Mouse (Mus musculus) cortical plate, adult 2 months (tissue): ENCODE results near the gene Abca8b.

ENCODE experiments used
- CTCF ChIP-seq: fragments of 200-500 bp; IDR thresholded peaks from 2 replicates; pipeline ENCODE4 v1.5.1; 2011; ENCODE audit warnings: mild to moderate bottlenecking, control low read depth, low read length; ENCODE audit not compliant: insufficient read depth; ENCODE audit errors: extremely low read depth
- POLR2A ChIP-seq: fragments of 200-500 bp; IDR thresholded peaks from 2 replicates; pipeline ENCODE4 v1.6.1; 2011; ENCODE audit warnings: mild to moderate bottlenecking, low read length, control low read depth; ENCODE audit not compliant: insufficient read depth; ENCODE audit errors: extremely low read depth

DNA sequence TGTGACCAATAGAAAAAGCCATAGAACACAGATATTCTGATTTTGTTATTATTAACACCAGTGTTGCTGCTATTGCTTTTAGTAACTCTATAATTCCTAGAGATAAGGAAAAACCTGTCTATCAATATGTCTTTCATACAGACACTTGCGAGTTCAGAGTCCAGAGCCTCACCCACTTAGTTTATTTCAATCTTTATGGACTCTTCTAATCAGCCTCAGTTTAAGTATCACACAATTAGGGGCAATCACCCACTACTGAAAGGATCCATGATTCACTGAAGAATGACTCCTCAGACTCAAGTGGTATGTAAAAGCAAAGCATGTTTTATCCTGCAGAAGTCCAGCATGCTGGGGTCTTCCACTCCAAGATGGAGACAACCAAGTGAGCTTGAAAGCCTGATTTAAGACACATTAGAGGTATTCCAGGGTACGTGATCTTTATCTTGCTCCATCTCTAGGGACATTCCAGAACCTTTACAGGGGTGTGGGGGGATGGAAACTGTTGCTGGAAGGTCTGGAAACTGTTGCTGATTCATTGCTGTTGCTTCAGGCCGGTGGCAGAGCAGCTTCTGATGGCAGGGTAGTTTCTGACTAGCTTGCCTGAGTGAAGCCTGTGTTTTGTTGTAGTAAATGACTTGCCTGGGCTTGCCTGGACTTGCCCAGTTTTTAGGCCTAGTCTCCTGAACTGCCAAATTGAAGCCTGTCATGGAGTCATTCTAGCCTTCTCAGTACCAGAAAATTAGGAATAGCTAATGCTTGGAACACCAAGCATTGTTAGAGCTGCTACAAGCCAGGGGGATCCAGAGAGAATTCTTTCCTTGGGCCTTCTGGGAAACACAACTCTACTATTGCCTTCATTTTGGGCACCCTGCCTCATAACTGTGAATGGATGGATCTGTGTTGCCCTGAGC, 101.5 kb downstream of the Abca8b start:
- TF ChIP-seq CTCF (no peak), POLR2A (no peak)
